Mouse (Mus musculus): Measurements from ENCODE around the gene Rab3c. TPM values are rescaled to one million over a fixed set of nuclear protein-coding genes. Genes with fewer than 3 reads are reported as not detected.

Rab3c gene
- polyA plus RNA-seq, 1 experiment from 2014 or later = 5.2 TPM

DNA sequence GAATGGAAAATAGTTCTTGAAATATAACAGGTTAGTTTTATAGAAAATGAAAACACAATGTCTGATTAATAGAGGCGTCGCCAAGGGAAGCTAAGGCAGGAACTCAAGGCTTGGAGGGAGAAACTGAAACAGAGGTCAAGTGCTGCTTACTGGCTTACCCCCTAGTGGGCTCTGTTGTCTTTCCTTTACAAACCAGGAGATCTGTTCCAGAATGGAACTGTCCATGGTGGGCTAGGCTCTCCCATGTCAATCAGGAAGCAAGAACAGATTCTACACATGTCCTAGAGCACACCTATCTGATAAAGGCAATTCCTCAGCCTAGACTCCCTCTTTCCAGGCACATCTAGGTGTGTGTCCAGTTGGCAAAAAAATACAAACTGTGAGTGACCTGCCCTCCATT lies 32.3 kb downstream of the Rab3c start:
- no peaks in the 10 kb centered on the region for H3K27me3 ChIP-seq (replicated peaks)
- no peak overlapping the region for H3K4me2 ChIP-seq (replicated peaks)
- no peak overlapping the region for H3K4me3 ChIP-seq (replicated peaks)
- no peak for ATAC-seq
- H3K36me3 ChIP-seq = no peaks in the 10 kb centered on the region
- H3K9ac ChIP-seq = no peak overlapping the region
- H3K4me1 ChIP-seq (replicated peaks) = no peaks in the 10 kb centered on the region
- 81% methylated on average over 2 of the region's 2 CpGs for WGBS
- H3K9me3 ChIP-seq = no peaks in the 10 kb centered on the region
- H3K27ac ChIP-seq = no peak overlapping the region

GRCm38 (mm10) chr13:110238970-110239369 lies 41.8 kb downstream of the Rab3c start:
- H3K4me3 ChIP-seq (replicated peaks) = no peak overlapping the region
- 40% methylated on average over 3 of the region's 3 CpGs for WGBS

DNA sequence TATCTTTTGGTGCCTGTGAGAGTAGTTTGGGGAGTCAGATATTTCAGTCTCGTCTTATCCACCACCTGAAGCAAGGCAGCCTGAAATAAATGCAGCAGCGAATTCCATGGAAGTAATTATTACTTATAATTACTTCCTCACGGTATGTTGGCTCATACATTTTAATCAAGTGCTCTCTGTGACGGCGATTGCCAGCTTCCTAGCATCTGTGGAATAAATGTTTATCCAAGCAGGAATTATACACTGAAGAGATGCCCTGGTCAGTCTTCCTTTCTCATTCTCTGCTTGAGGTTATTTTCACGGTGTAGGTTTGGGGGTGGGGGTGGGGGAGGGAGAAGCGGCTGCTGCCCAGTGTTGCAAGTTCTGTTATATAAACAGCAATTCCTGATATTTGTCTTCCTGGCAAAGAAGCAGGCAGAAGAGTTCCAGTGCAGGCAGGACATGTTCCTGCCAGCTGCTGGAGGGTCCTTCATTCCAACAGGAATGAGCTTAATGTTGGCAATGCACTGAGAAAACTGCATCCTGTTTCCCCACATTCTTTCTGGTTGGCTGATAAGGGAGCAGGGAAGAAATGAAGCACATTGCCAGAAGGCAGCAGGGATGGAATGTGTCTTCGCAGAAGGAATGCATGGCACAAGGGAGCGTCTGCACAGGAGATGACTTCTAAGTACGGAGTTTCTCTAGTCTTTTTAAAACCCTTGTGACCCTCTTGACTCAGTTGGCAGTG lies 43.4 kb downstream of the Rab3c start:
- Histone ChIP-seq H3K9me3 (no peaks in the 10 kb centered on the region), H3K4me1 (replicated peaks) (0 out of 2 replicates have a peak, but pooled peaks cover 3% of the 10 kb centered on the region), H3K9ac (no peak overlapping the region), H3K27me3 (replicated peaks) (no peaks in the 10 kb centered on the region), H3K4me3 (replicated peaks) (no peak overlapping the region), H3K4me2 (replicated peaks) (0 out of 2 replicates have a peak overlapping the region, but pooled peaks have one; percentile 14), H3K36me3 (no peaks in the 10 kb centered on the region), H3K27ac (no peak overlapping the region)
- no peak for ATAC-seq
- WGBS = 17% methylated on average over 10 of the region's 10 CpGs

More at GRCm38 (mm10) chr13:110238970-110239369, 41.8 kb downstream of the Rab3c start:
- Histone ChIP-seq H3K27ac (no peak overlapping the region), H3K9ac (no peak overlapping the region), H3K36me3 (no peaks in the 10 kb centered on the region), H3K9me3 (no peaks in the 10 kb centered on the region), H3K27me3 (replicated peaks) (no peaks in the 10 kb centered on the region), H3K4me2 (replicated peaks) (no peak overlapping the region), H3K4me1 (replicated peaks) (0 out of 2 replicates have a peak, but pooled peaks cover 3% of the 10 kb centered on the region)
- ATAC-seq = no peak

- Histone ChIP-seq H3K9me3 (no peaks in the 10 kb centered on the region), H3K4me3 (replicated peaks) (no peak overlapping the region), H3K4me2 (replicated peaks) (no peak overlapping the region), H3K27me3 (replicated peaks) (no peaks in the 10 kb centered on the region), H3K4me1 (replicated peaks) (0 out of 2 replicates have a peak, but pooled peaks cover 3% of the 10 kb centered on the region), H3K9ac (no peak overlapping the region), H3K36me3 (no peaks in the 10 kb centered on the region), H3K27ac (no peak overlapping the region)
- 94% methylated on average over 5 of the region's 5 CpGs for WGBS
- ATAC-seq = no peak
These were observed 47.4 kb downstream of the Rab3c start for GRCm38 (mm10) chr13:110233364-110233763.

- H3K4me2 ChIP-seq (replicated peaks) = no peak overlapping the region
- no peak overlapping the region for H3K9ac ChIP-seq
- no peak overlapping the region for H3K27ac ChIP-seq
- no peak overlapping the region for H3K4me3 ChIP-seq (replicated peaks)
- 55% methylated on average over 5 of the region's 5 CpGs for WGBS
- H3K4me1 ChIP-seq (replicated peaks) = no peaks in the 10 kb centered on the region
- H3K27me3 ChIP-seq (replicated peaks) = no peaks in the 10 kb centered on the region
- no peaks in the 10 kb centered on the region for H3K9me3 ChIP-seq
- no peaks in the 10 kb centered on the region for H3K36me3 ChIP-seq
- ATAC-seq = no peak
These were observed 49.6 kb downstream of the Rab3c start for GRCm38 (mm10) chr13:110231086-110231688.

DNA sequence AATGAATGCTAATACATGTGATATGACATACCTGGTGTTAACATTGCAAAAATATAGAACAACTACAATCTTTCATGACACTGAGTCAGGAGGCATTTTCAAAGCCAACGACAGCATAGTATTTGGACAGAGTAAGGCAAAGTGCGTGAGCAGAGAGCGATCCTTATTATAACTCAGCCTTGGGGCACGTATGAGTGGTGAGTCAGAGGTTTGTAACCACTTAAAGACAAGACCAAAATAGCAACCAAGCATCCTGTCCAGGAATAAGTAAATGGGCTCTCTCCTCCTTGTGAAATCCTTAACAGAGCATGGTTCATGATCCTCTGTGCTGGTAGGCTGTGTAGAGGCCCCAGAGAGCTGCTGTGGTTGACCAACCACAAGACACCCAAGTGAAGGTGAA lies 50.8 kb downstream of the Rab3c start:
- Histone ChIP-seq H3K36me3 (no peaks in the 10 kb centered on the region), H3K9me3 (no peaks in the 10 kb centered on the region), H3K27ac (no peak overlapping the region), H3K4me3 (replicated peaks) (no peak overlapping the region), H3K27me3 (replicated peaks) (no peaks in the 10 kb centered on the region), H3K9ac (no peak overlapping the region), H3K4me1 (replicated peaks) (no peaks in the 10 kb centered on the region), H3K4me2 (replicated peaks) (no peak overlapping the region)
- WGBS = 76% methylated on average over 4 of the region's 4 CpGs
- ATAC-seq = no peak

DNA sequence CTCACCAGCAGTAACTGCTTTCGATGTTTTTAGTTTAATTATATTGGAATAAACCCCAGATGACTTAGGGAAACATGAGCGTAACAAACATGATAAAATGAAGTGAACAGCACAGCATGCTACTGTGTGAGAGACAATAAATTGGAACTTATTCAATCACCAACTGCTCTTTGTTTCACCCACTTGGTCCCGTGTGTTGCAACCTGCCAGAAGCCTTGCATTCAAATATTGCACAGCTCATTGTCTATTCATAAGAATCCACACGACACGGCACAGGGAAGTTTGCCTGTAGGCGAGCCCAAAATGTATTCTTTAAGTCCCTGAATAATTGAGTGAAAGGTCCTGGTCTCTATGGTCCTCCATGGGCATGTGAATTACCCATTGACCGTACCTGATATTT lies 61.6 kb downstream of the Rab3c start:
- Histone ChIP-seq H3K9me3 (no peaks in the 10 kb centered on the region), H3K9ac (no peak overlapping the region), H3K4me3 (replicated peaks) (no peak overlapping the region), H3K27me3 (replicated peaks) (no peaks in the 10 kb centered on the region), H3K4me2 (replicated peaks) (no peak overlapping the region), H3K27ac (no peak overlapping the region), H3K36me3 (no peaks in the 10 kb centered on the region), H3K4me1 (replicated peaks) (no peaks in the 10 kb centered on the region)
- ATAC-seq = no peak
- WGBS = 86% methylated on average over 7 of the region's 7 CpGs

DNA sequence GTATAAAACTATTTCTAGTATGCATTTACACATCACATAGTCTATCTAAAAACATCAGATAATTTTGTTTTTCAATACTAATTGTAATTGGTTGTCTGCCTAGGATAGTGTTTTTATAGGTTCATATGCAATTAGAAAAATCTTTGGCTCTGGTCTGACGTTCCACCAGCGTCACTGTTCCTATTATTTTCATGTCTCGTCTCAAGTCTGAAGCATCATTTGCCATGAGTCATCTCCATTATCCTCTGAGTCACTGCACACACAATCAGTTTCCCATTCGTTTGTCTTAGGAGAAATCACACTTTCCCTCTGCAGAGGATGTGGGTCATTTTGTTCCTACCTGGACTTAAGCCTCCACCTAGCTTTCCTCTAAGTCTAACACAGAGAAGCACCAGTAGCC lies 62.3 kb downstream of the Rab3c start:
- Histone ChIP-seq H3K36me3 (no peaks in the 10 kb centered on the region), H3K4me3 (replicated peaks) (no peak overlapping the region), H3K9me3 (no peaks in the 10 kb centered on the region), H3K4me1 (replicated peaks) (no peaks in the 10 kb centered on the region), H3K27ac (no peak overlapping the region), H3K9ac (no peak overlapping the region), H3K4me2 (replicated peaks) (no peak overlapping the region), H3K27me3 (replicated peaks) (no peaks in the 10 kb centered on the region)
- WGBS = 67% methylated on average over 4 of the region's 4 CpGs
- no peak for ATAC-seq

- ATAC-seq = peak; percentile 93
- Histone ChIP-seq H3K27ac (no peak overlapping the region), H3K9me3 (no peaks in the 10 kb centered on the region), H3K36me3 (no peaks in the 10 kb centered on the region), H3K4me2 (replicated peaks) (no peak overlapping the region), H3K4me3 (replicated peaks) (no peak overlapping the region), H3K27me3 (replicated peaks) (no peaks in the 10 kb centered on the region), H3K9ac (no peak overlapping the region), H3K4me1 (replicated peaks) (no peaks in the 10 kb centered on the region)
- 56% methylated on average over 8 of the region's 8 CpGs for WGBS
These were observed 69.2 kb downstream of the Rab3c start for GRCm38 (mm10) chr13:110211526-110212075.

DNA sequence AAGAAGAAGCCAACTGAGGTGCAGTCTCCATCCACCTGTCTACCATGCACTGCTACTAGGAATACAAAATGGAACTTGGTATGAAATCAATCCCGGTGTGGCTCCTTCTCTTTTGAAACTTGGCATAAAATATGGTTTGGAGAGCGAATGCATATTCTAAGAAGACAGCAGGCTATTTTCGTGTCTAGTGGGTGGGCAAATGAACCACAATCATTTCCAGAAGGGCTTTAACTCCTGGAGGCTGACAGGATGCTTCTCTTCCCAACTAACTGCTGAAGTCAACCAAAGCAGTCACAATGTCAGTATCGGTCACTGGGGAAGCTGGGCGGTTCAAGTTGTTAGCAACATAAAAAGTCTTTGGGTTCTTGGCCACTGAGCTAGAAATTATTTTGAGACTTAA lies 81.9 kb downstream of the Rab3c start:
- no peak overlapping the region for H3K27ac ChIP-seq
- WGBS = 88% methylated on average over 5 of the region's 5 CpGs

GRCm38 (mm10) chr13:110190039-110190438 lies 90.8 kb downstream of the Rab3c start:
- Histone ChIP-seq H3K36me3 (no peaks in the 10 kb centered on the region), H3K4me2 (replicated peaks) (no peak overlapping the region), H3K4me1 (replicated peaks) (no peaks in the 10 kb centered on the region), H3K9ac (no peak overlapping the region), H3K27ac (no peak overlapping the region), H3K4me3 (replicated peaks) (no peak overlapping the region), H3K9me3 (no peaks in the 10 kb centered on the region), H3K27me3 (replicated peaks) (no peaks in the 10 kb centered on the region)
- 52% methylated on average over 1 of the region's 1 CpGs for WGBS
- no peak for ATAC-seq

More for the DNA sequence above, 81.9 kb downstream of the Rab3c start:
- H3K4me1 ChIP-seq (replicated peaks) = no peaks in the 10 kb centered on the region
- no peak overlapping the region for H3K4me3 ChIP-seq (replicated peaks)
- no peaks in the 10 kb centered on the region for H3K36me3 ChIP-seq
- no peak overlapping the region for H3K9ac ChIP-seq
- H3K4me2 ChIP-seq (replicated peaks) = no peak overlapping the region
- H3K27me3 ChIP-seq (replicated peaks) = no peaks in the 10 kb centered on the region
- ATAC-seq = no peak
- H3K9me3 ChIP-seq = no peaks in the 10 kb centered on the region

DNA sequence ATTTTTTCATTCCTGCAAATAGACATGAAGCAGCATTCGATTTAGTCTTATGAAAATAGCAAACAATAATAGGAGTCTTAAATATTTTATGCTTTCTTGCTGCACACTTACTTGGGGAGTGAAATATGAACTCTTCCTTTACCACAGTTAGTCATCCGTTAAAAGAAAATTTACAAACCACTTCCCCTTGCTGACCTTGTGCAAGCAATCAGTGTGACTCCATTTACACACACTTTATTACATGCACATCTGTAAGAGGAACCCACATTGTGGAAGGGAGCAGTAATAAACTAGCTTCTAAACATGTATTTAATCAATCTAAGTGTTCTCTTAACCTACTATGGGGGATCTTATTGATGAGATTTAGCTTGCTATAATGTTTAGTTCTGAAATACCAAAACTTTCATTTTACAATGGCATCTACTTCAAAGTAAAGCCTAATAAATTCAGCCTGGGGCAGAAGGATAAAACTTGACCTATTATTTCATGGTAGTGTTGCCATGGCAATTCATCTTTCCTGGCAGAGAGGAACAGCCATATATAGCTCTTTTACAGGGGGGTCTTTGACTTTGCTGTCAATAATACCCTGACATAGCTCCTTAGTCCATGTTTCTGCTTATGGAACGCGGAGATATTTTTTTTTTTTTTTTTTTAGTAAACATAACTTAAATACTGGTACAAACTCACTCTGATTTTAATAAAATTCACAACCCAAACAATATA lies 95.7 kb downstream of the Rab3c start:
- Histone ChIP-seq H3K27me3 (replicated peaks) (no peaks in the 10 kb centered on the region), H3K4me1 (replicated peaks) (no peaks in the 10 kb centered on the region), H3K9me3 (no peaks in the 10 kb centered on the region), H3K27ac (no peak overlapping the region), H3K36me3 (no peaks in the 10 kb centered on the region), H3K4me2 (replicated peaks) (no peak overlapping the region), H3K4me3 (replicated peaks) (no peak overlapping the region), H3K9ac (no peak overlapping the region)
- 75% methylated on average over 4 of the region's 4 CpGs for WGBS
- ATAC-seq = no peak
